Mouse (Mus musculus): ENCODE results near the gene Prpf18.
A peak's percentile ranks its signal among the peaks of the same experiment; 100 is the strongest.

Gene Prpf18

DNA sequence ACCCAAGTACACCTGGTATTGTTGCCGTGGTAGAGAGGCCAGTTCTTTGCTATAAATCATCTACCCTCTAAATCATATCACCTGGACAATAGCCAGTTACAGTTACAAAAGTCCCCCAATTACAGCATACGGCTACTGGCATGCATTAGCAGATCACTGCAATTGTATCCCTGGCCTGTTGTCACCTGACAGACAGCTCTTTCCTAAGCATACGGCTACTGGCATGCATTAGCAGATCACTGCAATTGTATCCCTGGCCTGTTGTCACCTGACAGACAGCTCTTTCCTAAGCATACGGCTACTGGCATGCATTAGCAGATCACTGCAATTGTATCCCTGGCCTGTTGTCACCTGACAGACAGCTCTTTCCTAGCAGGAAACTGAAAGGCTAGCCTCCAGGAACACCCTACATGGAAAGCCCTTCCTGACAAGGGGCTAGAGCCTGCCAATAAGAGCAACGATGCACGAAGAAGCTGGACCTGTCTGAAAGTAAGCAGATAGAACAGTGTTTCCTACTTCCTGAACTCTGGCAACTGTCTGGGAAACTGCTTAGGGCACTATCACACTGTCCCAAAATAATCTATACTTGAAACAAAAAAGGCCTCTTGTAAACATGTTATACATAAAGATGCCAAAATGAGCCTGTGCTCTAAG is 37.5 kb downstream of the Prpf18 start:
- DNase-seq, result peak; percentile 14 to 33

GRCm38 (mm10) chr2:4611704-4612103 is 40.2 kb downstream of the Prpf18 start:
- DNase-seq, result peak in 1 of 2 experiments; percentile 13

DNA sequence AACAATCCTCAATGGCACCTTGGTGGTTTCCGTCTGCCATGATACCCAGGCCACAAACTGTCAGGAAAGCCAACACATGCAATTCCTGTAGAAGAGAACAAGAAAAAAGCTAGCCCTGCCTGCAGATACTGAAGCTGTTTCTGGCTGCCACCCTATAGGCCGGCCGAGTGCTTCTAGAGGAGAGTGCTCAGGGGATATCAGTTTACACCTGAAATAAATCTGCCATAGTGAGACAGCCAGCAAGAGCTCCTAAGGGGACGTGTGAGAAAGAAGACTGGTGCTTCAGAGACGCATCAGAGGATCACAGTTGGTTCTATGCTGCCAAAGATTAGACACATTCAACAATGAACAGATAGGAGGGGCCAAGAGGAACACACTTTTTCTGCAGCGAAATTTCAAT is 40.6 kb downstream of the Prpf18 start:
- no peak for DNase-seq

DNA sequence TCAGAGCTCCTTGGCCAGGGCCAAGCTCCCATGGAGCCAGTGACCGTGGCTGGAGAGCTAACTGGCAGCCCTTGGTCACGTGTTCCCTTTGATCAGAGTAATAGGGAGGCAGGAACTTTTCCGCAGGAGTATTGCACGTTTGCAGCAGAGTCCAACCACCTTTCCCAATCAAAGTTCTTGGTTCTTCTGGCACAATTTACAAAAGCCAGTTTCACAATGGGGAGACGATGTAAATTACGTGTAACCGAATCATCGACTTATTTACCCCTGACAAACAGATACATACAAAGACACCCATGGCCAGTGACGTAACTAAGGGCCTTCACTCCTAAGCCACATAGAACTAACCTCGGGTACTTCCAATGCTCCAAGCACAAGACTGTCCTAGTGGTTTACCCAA is 42.5 kb downstream of the Prpf18 start:
- DNase-seq, result no peak

GRCm38 (mm10) chr2:4608253-4608652 is 43.7 kb downstream of the Prpf18 start:
- no peak for DNase-seq

- no peak for DNase-seq
Measured at GRCm38 (mm10) chr2:4606559-4606958, 45.4 kb downstream of the Prpf18 start.

DNA sequence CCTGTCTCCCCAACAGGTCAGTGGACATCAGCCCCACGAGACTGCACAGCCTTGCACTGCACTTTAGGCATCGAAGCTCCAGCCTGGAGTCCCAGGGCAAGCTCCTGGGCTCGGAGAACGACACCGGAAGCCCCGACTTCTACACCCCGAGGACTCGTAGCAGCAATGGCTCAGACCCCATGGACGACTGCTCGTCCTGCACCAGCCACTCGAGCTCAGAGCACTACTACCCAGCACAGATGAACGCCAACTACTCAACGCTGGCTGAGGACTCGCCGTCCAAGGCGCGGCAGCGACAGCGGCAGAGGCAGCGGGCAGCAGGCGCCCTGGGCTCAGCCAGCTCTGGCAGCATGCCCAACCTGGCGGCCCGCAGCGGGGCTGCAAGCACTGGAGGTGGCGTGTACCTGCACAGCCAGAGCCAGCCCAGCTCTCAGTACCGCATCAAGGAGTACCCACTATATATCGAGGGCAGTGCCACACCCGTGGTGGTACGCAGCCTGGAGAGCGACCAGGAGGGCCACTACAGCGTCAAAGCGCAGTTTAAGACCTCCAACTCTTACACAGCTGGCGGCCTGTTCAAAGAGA is 48.5 kb downstream of the Prpf18 start:
- DNase-seq, result no peak

GRCm38 (mm10) chr2:4601034-4601890 is 50.7 kb downstream of the Prpf18 start:
- peak; percentile 54 to 64 for DNase-seq

DNA sequence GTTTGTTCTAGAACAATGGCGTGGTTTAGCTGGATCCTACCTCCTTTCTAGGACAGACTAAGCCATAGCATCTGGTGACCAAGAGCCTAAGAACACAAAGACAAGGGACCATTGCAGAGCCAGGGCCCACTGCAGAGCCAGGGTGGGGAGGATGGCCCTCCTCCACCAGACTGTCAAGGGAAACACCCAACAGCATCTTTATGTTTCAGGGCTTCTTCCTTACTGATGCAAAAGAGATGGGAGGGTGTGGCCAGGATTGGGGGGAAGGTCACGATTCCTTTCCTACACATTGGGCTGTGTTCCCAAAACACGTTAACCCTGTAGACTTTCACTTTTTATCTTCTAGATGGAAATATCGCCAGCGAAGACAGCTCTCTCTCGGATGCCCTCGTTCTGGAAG is 54.9 kb downstream of the Prpf18 start:
- no peak for DNase-seq

GRCm38 (mm10) chr2:4593878-4594387 is 58.0 kb downstream of the Prpf18 start:
- no peak for DNase-seq

DNA sequence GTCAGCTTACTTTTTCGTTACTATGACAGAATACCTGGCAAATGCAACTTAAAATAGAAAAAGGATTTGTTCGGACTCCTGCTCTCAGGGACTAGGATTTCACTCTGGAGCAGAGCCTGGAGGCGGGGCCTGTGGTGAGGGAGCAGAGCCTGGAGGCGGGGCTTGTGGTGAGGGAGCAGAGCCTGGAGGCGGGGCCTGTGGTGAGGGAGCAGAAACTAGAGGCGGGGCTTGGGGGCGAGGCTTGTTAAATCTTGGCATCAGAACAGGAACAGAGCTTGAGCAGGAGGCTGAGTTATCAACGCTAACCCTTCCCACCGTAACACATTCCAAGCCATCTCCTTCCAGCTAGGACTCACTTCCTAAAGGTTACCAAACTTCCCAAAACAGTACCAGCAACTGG is 58.5 kb downstream of the Prpf18 start:
- peak; percentile 73 to 74 for DNase-seq

DNA sequence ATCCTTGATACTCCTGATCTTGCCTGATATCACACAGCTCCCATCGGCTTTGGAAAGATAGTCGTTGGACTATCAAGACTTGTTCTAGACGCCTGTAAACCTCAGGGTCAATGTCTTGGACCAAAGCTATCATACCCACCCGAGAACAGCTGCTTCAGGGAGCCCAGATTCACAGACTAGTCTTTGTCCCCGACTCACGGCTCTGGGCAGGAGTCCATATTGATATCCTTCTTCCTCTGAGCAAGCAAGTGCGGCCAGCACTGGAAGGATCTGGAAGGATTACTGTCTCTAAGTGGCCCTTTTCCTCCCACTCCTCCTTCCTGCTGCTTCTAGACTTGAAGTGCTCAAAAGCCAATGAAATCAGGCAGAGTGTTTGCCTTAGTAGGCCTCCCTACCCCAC is 59.2 kb downstream of the Prpf18 start:
- no peak for DNase-seq

DNA sequence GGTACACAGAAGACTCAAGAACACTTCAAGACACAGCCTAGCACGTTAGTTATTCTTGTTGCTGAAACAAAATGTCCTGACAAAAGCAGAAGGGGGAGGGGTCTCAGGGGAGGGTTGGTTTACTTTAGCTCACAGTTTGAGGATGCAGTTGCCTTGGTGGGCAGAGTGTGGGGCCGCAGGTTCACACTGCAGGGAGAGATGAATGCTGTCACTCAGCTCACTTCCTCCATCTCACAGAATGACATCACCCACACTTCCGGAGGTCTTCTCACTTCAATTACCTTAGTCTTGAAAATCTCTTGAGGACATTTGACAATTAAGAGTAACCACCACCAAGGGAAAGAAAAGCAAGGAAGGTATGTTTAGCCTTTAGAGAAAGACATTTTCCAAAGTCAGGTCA is 60.3 kb downstream of the Prpf18 start:
- DNase-seq, result no peak

DNA sequence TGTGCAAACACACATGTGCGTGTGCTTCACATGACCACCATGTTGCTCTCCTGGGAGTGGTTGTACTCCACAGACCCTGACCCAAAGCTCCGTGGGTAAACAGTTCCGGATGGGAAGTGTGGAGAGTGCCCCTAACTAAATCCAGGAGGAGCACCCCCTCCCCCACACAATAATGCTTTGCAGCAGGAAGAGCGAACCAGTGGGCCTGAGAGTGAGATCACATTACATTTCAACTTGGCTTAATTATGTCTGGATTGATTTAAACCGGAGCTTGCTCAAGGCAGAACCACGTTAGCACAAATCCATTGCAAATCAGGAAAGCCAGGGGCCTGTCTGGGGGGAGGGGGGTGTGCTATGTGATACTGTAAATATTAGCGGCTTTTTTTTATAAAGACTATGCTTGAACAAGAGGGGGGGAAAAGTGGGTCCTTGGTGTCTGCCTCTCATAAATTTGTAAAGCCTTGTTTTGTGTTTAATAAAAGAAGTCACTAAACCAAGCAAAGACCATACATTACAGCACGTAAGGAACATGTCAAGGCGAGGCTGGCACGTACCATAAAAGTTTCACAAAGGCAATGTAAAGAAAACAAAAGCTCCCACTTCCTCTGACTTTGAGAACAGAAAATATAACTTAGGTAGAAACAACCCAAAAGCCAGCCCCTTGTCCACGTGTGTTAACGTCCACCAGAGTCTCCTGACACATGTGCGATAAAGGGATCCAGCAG is 64.1 kb downstream of the Prpf18 start:
- DNase-seq, result no peak

DNA sequence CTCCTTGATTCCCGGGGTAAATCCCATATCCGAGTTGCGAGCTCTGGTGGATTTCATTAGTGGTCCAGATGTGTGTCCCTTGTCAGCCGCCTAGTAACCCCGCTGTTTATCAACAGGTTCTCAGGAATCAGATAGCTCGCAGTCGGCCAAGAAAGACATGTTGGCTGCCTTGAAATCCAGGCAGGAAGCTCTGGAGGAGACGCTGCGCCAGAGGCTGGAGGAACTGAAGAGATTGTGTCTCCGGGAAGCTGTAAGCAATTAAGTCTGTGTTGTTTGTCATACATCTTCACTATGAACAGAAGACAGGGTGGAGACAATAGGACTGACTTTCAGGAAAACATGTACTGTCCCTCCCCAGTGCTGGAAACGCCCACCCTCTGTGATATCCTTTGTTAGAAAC is 65.7 kb downstream of the Prpf18 start:
- DNase-seq, result no peak

GRCm38 (mm10) chr2:4584252-4584651 is 67.7 kb downstream of the Prpf18 start:
- no peak for DNase-seq

GRCm38 (mm10) chr2:4582930-4583329 is 69.0 kb downstream of the Prpf18 start:
- DNase-seq, result no peak

DNA sequence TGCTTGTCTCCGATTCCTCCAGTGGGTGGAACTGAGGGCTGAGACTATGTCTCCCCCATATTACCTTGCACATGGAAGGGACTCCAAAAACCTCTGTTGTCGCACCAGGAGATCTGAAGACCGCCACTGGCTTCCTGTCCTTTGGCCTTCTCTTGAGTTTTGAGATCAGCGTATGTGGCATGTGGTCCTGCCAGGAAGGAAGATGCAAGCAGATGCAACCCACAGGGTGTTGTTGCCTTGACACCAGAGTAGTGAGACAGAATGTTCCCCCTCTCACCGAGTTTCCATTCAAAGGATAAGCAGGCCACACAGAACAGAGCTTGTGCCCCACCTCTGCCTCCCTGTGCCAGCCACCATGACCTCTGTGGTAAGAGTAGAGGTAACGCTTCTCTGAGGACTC is 71.2 kb downstream of the Prpf18 start:
- no peak for DNase-seq

DNA sequence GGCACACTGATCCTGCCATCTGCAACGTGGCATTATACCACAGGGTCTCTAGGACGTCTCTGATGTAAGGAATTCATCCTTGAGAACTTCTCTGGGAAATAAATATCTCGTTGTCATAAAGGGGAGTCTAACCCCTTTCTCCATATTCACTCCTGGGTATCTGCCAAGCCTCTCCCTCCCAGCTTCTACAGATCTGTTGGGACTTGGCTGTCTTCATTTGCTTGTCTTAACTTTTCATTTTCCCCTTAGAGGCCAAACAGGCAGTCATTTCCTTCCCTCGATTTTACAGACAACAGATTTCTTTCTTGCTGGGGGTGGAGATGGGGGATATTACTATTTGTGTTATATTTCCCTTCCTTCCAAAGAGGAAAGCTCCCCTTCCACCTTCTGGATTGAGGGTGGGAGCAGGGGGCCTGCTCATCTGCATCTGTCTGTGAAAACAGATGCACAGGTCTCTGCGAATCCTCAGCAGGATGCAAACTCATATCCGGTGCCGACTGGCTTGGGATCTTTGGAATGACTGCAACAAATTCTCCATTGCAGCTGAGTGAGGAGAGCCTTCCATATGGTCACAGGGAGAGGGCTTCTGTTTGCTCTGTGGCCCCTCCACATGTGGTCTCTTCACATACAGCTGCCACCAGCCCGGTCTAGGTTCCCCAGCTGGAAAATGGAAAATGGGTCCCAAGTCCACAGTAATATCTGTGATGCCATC is 72.4 kb downstream of the Prpf18 start:
- DNase-seq, result no peak

DNA sequence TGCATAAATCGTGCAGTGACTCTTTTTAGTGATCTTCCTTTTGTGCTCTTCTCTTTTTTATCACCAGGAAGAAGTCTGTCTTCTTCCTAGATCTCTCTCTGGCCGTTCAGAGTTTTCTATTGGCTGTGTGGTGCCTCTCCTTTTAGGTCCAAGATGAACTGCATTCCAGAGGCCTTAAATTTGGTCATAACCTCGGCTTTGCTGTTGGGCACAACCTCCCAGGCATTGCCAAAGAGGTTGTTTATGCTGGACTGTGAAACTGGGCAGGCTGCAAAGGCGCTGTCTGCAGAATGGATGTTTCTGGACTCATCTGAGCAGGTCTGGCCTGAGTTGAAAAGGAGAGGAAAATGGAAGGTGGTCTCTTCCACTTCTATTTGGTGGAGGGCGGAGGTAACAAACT is 73.6 kb downstream of the Prpf18 start:
- DNase-seq, result no peak

- no peak for DNase-seq
Measured at GRCm38 (mm10) chr2:4575975-4576374, 75.9 kb downstream of the Prpf18 start.

DNA sequence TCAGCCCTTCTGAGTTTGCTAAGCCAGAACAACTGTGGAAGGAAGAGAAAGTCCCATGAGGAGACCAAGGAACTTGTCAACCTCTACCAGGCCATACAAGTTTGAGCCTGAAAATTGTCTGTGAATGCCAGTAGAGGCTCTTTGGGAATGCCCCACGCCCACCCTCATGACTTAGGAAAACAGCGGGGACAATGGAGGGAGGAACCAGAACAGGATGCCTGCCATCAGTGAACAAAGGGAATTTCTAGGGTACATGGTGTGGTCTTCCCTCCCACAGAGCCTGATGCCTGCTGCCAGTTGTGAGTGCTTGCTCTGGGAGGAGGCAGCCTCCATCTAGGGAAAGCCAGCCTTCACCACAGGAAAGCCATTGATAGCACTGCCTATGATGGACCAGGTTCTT is 76.8 kb downstream of the Prpf18 start:
- no peak for DNase-seq

DNA sequence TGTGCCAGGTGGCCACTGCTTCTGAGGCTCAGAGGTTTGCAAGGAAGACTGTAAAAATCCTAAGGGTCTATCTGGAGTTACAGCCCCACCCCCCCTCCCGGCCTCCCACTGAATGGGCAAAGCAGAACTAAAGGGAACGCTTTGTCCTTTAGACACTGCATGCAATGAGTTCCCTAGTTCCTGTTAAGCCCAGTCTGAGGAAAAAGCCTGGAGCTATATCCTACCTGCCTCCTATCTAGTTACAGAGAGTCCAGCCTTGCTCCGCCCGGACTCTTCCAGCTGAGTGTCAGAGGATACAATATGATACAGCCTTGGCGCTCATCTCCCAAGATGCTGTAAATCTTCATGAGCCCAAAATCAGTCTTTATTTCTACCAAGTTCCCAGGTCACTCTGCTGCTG is 77.7 kb downstream of the Prpf18 start:
- no peak for DNase-seq
